Mouse (Mus musculus) pancreas, adult 10 weeks (tissue): ENCODE data around the gene Rgs3. TPM values are rescaled to one million over a fixed set of nuclear protein-coding genes. Genes with fewer than 3 reads are reported as not detected.

ENCODE experiments used
- polyA plus RNA-seq: library from polyadenylated mRNA; stranded (reverse); fragments of 350-450 nt; fragmentation: Illumina TruSeq; extraction: RNeasy Lipid Tissue Mini Kit (QIAGEN cat#74804); gene quantifications from one replicate; pipeline ENCODE4 v1.2.3, GENCODE M21; 2015; ENCODE audit warnings: low read depth, low replicate concordance; ENCODE audit not compliant: insufficient read depth

The Rgs3 gene
- 13.8 TPM for polyA plus RNA-seq

GRCm38 (mm10) chr4:62559797-62560329 lies at the start of gene Rgs3:
Rgs3 (plus strand) TSS chr4:62559847.

GRCm38 (mm10) chr4:62519849-62520233 lies 39.8 kb upstream of the Rgs3 start, which contains the start of gene Alad:
Alad (minus strand) TSS chr4:62519918.

DNA sequence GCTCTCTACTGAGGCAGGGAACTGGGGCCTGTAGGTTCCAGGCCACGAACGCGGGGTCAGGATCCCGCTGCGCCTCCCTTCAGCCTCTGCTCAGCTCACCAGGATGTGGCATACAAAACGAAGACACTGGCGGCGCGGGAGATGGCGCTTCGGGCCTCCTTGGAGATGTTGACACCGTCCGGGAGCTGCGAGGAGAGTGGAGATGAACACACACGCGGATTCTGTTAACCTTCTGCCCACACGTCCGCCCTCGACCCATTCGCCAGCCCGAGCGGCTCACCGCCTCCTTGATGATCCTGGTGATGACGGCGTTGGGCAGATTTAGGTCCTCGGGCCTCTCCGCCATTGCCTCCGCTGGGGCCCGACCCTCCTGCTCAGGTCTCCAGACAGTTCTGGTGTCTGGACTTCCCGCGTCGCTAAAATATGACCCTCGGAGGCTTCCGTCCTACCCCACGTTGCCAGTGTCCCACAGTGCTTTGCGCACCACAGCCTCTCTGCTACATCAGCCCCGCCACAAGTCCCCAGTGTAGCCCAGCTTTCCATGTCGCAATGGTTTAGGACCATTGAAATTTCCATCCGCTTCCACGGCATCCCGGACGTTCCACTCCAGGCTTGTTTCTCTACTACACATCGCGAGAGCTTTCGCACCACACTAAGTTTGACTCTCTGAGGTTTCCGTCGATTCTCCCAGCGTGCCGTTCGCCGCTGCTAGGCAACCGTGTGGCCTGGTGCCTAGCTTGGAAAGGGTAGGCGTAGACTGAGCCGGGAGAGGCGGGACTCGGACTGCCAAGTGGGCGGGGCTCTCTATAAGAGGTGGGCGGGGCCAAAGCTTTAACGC lies 34.8 kb upstream of the Rgs3 start, which contains the start of the genes Pole3 and 4933430I17Rik:
Gene Pole3 (minus strand): TSS at position 418 of the 838 bp plus-strand sequence.
Gene 4933430I17Rik (plus strand): TSS at position 719 of the 838 bp plus-strand sequence.

Other genes starting within 250 kb of the Rgs3 start
- gene Fkbp15, start 199.3 kb upstream of the Rgs3 start, polyA plus RNA-seq = 8.2 TPM
- 5.9 TPM for gene Slc31a1, start 199.1 kb upstream of the Rgs3 start, polyA plus RNA-seq
- 19.3 TPM for gene Cdc26, start 151.2 kb upstream of the Rgs3 start, polyA plus RNA-seq
- gene Prpf4, start 151.1 kb upstream of the Rgs3 start, polyA plus RNA-seq = 2.0 TPM
- not detected for gene Rnf183, start 124.6 kb upstream of the Rgs3 start, polyA plus RNA-seq
- 0.39 TPM for gene Wdr31, start 89.0 kb upstream of the Rgs3 start, polyA plus RNA-seq
- 4.3 TPM for gene Bspry, start 79.8 kb upstream of the Rgs3 start, polyA plus RNA-seq
- 1.9 TPM for gene Hdhd3, start 56.4 kb upstream of the Rgs3 start, polyA plus RNA-seq
- gene Alad, start 39.9 kb upstream of the Rgs3 start, polyA plus RNA-seq = 14.1 TPM
- gene Pole3, start 34.8 kb upstream of the Rgs3 start, polyA plus RNA-seq = 5.5 TPM
- not detected for gene 4933430I17Rik, start 34.5 kb upstream of the Rgs3 start, polyA plus RNA-seq